Mouse (Mus musculus): ENCODE measurements around the gene Dpy19l2. TPM values are rescaled to one million over a fixed set of nuclear protein-coding genes. Genes with fewer than 3 reads are reported as not detected.

Gene Dpy19l2
- polyA plus RNA-seq (2012; rRNA removed; ENCODE audit: low replicate concordance), result not detected in 2 replicates

GRCm38 (mm10) chr9:24695700-24696404 is at the start of gene Dpy19l2:
Gene Dpy19l2 (minus strand): TSS chr9:24696293.

GRCm38 (mm10) chr9:24624896-24625295 is 71.2 kb downstream of the Dpy19l2 start, which contains the start of gene Cypt4:
Gene Cypt4 (plus strand): TSS chr9:24625196.

Other genes with a start within 250 kb of the Dpy19l2 start
- 14.7 and 23.5 TPM in 2 replicates for gene Dpy19l1, start 193.2 kb downstream of the Dpy19l2 start, polyA plus RNA-seq (2012; rRNA removed; ENCODE audit: low replicate concordance)
- not detected in 2 replicates for gene Cypt4, start 71.1 kb downstream of the Dpy19l2 start, polyA plus RNA-seq (2012; rRNA removed; ENCODE audit: low replicate concordance)
- gene Tbx20, start 78.0 kb upstream of the Dpy19l2 start, polyA plus RNA-seq (2012; rRNA removed; ENCODE audit: low replicate concordance), result not detected in 2 replicates